Mouse (Mus musculus) CH12.LX (cell line): Measurements from ENCODE around the gene Gm10203.

Source experiments
- EP300 ChIP-seq: IDR thresholded peaks from 2 replicates; pipeline ENCODE4 v1.6.1; 2011; ENCODE audit warnings: low read length, improper control_type of control experiment
- USF1 ChIP-seq: IDR thresholded peaks from 2 replicates; pipeline ENCODE4 v1.6.1; 2014; ENCODE audit warnings: low read depth, mild to moderate bottlenecking, inconsistent platforms, low read length, improper control_type of control experiment

- TF ChIP-seq EP300 = no peak
- no peak for TF ChIP-seq USF1
Measured at GRCm38 (mm10) chr6:149096233-149096632, 33.7 kb upstream of the Gm10203 start.
